Mouse (Mus musculus): Measurements from ENCODE around the gene Tmem120a. TPM values are rescaled to one million over a fixed set of nuclear protein-coding genes. Genes with fewer than 3 reads are reported as not detected.

The Tmem120a gene
- polyA plus RNA-seq, 1 experiment from 2014 or later: 80.1 TPM

DNA sequence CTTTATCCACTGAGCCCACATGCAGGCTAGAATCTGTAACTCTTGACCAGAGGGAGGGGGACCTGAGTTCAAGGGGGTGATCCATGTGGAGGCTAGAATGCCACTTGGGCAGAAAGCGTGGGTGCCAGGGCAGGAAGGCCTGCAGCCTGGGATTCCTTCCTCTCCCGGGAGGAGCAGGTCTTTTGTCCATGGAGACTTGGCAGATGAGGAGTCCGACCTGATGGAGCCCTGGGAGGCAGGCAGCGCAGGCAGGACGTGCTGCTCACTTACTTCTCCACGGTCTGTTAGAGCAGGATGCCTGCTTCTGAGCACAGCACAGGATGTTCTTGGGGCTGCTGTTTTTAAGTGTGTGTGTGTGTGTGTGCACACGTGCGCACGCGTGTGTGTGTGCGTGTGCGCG lies 37.2 kb downstream of the Tmem120a start:
- no peak overlapping the region for H3K9ac ChIP-seq (ENCODE audit: low read depth, low read length)
- TF ChIP-seq CTCF (IDR thresholded peaks at IDR 0.05; ENCODE audit: low read depth): no peak
- H3K27ac ChIP-seq: no peak overlapping the region
- DNase-seq (ENCODE audit: low spot score): no peak
- no peak overlapping the region for H3K4me2 ChIP-seq (ENCODE audit: low read length)
- 0 out of 2 replicates have a peak, but pooled peaks cover 8% of the 10 kb centered on the region for H3K36me3 ChIP-seq (ENCODE audit: insufficient read depth, low read length)
- no peak overlapping the region for H3K4me3 ChIP-seq (replicated peaks; ENCODE audit: low read depth, low read length)
- no peaks in the 10 kb centered on the region for H3K9me3 ChIP-seq (replicated peaks; ENCODE audit: low read length)
- H3K27me3 ChIP-seq (ENCODE audit: insufficient read depth, low read length): no peaks in the 10 kb centered on the region
- WGBS: 86% methylated on average over 13 of the region's 13 CpGs
- ATAC-seq (replicated peaks; ENCODE audit: low FRiP score, low read depth): no peak
- H3K4me1 ChIP-seq (replicated peaks; ENCODE audit: insufficient read depth, low read length): no peaks in the 10 kb centered on the region; the same call in 1 of the 2 replicates

DNA sequence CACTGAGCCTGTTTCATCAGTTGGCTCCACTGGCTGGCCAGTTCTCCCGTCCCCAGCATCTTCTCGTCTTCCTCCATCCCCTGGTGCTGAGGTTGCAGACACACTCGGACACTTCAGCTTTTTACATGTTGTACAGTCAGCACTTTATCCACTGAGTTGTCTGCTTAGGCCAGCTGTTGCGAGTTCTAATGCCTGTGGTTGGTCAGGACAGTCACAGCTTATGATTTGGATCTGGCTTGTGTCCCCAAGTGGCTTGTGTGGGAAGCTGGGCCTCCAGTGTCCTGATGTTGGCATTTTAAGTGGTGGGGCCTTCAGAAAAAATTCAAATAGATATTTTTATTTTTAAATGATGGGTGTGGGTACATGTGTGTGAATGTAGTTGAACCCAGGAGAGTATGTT lies 38.9 kb downstream of the Tmem120a start:
- 0 out of 2 replicates have a peak, but pooled peaks cover 8% of the 10 kb centered on the region for H3K36me3 ChIP-seq (ENCODE audit: insufficient read depth, low read length)
- H3K4me3 ChIP-seq (replicated peaks; ENCODE audit: low read depth, low read length): no peak overlapping the region
- no peak overlapping the region for H3K27ac ChIP-seq
- H3K9ac ChIP-seq (ENCODE audit: low read depth, low read length): no peak overlapping the region
- TF ChIP-seq CTCF (IDR thresholded peaks at IDR 0.05; ENCODE audit: low read depth): no peak
- DNase-seq (ENCODE audit: low spot score): no peak
- no peaks in the 10 kb centered on the region for H3K4me1 ChIP-seq (replicated peaks; ENCODE audit: insufficient read depth, low read length)
- no peaks in the 10 kb centered on the region for H3K27me3 ChIP-seq (ENCODE audit: insufficient read depth, low read length)
- 91% methylated on average over 4 of the region's 4 CpGs for WGBS
- H3K4me2 ChIP-seq (ENCODE audit: low read length): no peak overlapping the region
- no peaks in the 10 kb centered on the region for H3K9me3 ChIP-seq (replicated peaks; ENCODE audit: low read length)
- no peak for ATAC-seq (replicated peaks; ENCODE audit: low FRiP score, low read depth)

DNA sequence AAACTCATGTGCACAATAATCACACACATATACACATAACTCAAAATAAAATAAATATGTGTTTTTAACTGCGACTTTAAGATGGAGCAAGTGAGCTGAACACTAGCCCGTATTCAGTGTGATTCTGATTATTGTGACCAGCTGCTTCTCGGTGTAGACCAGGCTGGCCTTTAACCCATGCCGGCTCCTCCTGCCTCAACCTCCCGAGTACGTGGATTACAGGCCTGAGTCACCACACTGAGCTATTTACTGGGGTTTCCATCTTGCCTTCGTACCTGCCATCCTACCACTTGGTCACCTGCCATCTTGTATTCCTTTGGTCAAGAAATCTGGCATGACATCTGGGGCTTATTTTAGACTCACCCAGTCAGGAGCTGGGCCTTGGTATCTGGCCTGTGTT lies 40.8 kb downstream of the Tmem120a start:
- no peaks in the 10 kb centered on the region for H3K4me1 ChIP-seq (replicated peaks; ENCODE audit: insufficient read depth, low read length)

DNA sequence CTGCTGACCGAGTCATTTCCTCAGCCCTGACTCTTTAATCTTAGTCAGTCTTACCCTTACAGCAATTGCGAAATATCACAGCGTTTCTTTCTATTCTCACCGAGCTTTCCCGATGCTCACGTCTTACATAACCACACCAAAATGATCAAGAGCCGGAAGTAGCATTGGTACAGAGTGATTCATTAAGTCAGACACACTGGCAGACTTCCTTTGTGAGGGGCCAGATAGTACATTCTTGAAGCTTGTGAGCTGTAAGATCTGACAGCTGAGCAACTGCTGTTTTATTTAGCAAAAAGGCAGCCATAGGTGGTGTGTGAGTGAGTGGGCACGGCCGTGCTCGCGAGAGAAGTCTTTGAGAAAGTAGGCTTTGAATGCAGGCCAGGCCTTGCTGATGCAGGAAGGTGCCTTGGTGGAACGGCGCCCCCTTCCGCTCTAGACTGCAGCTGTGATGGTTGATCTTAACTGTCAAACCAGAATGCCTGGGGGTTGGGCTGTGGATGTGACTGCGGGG lies 41.5 kb downstream of the Tmem120a start:
- no peaks in the 10 kb centered on the region for H3K27me3 ChIP-seq (ENCODE audit: insufficient read depth, low read length)
- no peaks in the 10 kb centered on the region for H3K4me1 ChIP-seq (replicated peaks; ENCODE audit: insufficient read depth, low read length)
- no peak overlapping the region for H3K4me3 ChIP-seq (replicated peaks; ENCODE audit: low read depth, low read length)
- H3K36me3 ChIP-seq (ENCODE audit: insufficient read depth, low read length): 0 out of 2 replicates have a peak, but pooled peaks cover 8% of the 10 kb centered on the region
- H3K9me3 ChIP-seq (replicated peaks; ENCODE audit: low read length): no peaks in the 10 kb centered on the region
- H3K9ac ChIP-seq (ENCODE audit: low read depth, low read length): no peak overlapping the region
- TF ChIP-seq CTCF (IDR thresholded peaks at IDR 0.05; ENCODE audit: low read depth): peak; percentile 14; the same call in 1 of the 2 replicates
- ATAC-seq (replicated peaks; ENCODE audit: low FRiP score, low read depth) (no peak), DNase-seq (ENCODE audit: low spot score) (no peak)
- no peak overlapping the region for H3K27ac ChIP-seq
- WGBS: 73% methylated on average over 15 of the region's 15 CpGs
- no peak overlapping the region for H3K4me2 ChIP-seq (ENCODE audit: low read length)

More for the DNA sequence above, 40.8 kb downstream of the Tmem120a start:
- 91% methylated on average over 7 of the region's 7 CpGs for WGBS
- no peak for TF ChIP-seq CTCF (IDR thresholded peaks at IDR 0.05; ENCODE audit: low read depth)
- Histone ChIP-seq H3K4me2 (ENCODE audit: low read length) (no peak overlapping the region), H3K4me3 (replicated peaks; ENCODE audit: low read depth, low read length) (no peak overlapping the region), H3K27me3 (ENCODE audit: insufficient read depth, low read length) (no peaks in the 10 kb centered on the region), H3K9me3 (replicated peaks; ENCODE audit: low read length) (no peaks in the 10 kb centered on the region), H3K36me3 (ENCODE audit: insufficient read depth, low read length) (0 out of 2 replicates have a peak, but pooled peaks cover 8% of the 10 kb centered on the region), H3K27ac (no peak overlapping the region), H3K9ac (ENCODE audit: low read depth, low read length) (no peak overlapping the region)
- DNase-seq (ENCODE audit: low spot score): no peak
- no peak for ATAC-seq (replicated peaks; ENCODE audit: low FRiP score, low read depth)

DNA sequence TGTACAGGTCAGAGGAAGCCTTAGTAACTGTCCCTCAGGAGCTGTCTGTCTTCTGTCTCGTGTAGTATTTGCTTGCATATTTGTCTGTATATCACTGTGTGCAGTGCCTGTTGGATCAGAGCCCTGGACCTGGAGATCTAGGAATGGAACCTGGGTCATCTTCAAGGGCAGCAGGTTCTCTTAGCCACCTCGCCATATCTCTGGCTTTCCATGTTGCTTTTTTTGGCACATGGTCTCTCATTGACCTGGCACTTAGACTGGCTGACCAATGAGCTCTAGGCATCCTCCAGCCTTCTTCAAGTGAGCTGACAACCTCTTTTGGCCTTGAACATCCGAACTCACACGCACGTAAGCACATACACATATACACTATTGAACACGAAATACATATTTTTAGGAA lies 42.1 kb downstream of the Tmem120a start:
- no peak for TF ChIP-seq CTCF (IDR thresholded peaks at IDR 0.05; ENCODE audit: low read depth)
- no peak for ATAC-seq (replicated peaks; ENCODE audit: low FRiP score, low read depth)
- Histone ChIP-seq H3K36me3 (ENCODE audit: insufficient read depth, low read length) (0 out of 2 replicates have a peak, but pooled peaks cover 6% of the 10 kb centered on the region), H3K4me2 (ENCODE audit: low read length) (no peak overlapping the region), H3K9me3 (replicated peaks; ENCODE audit: low read length) (no peaks in the 10 kb centered on the region), H3K27me3 (ENCODE audit: insufficient read depth, low read length) (no peaks in the 10 kb centered on the region), H3K4me3 (replicated peaks; ENCODE audit: low read depth, low read length) (no peak overlapping the region), H3K4me1 (replicated peaks; ENCODE audit: insufficient read depth, low read length) (no peaks in the 10 kb centered on the region), H3K9ac (ENCODE audit: low read depth, low read length) (no peak overlapping the region), H3K27ac (no peak overlapping the region)
- no peak for DNase-seq (ENCODE audit: low spot score)
- 90% methylated on average over 6 of the region's 6 CpGs for WGBS

DNA sequence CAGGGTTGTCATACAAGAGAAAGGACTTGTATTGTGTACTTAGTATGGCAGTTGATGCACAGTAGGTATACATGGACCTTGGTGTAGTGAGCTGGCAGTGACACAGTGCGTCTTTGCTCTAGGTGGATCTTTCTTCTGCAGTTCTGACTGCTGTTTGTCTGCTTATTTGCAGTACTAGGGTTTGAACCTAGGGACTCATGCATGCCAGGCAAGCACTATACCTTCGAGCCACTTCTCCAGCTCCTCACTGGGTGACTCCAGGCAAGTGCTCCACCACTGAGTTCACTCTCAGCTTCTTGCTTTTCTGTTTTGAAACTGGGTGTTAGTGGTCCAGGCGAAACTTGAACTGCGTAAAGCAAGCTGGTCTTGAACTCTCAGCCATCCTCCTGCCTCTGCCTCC lies 42.6 kb downstream of the Tmem120a start:
- H3K4me1 ChIP-seq (replicated peaks; ENCODE audit: insufficient read depth, low read length): no peaks in the 10 kb centered on the region
- H3K36me3 ChIP-seq (ENCODE audit: insufficient read depth, low read length): no peaks in the 10 kb centered on the region
- TF ChIP-seq CTCF (IDR thresholded peaks at IDR 0.05; ENCODE audit: low read depth): no peak
- 98% methylated on average over 4 of the region's 4 CpGs for WGBS
- no peak for DNase-seq (ENCODE audit: low spot score)
- H3K9me3 ChIP-seq (replicated peaks; ENCODE audit: low read length): no peaks in the 10 kb centered on the region
- H3K9ac ChIP-seq (ENCODE audit: low read depth, low read length): no peak overlapping the region
- ATAC-seq (replicated peaks; ENCODE audit: low FRiP score, low read depth): no peak
- H3K27me3 ChIP-seq (ENCODE audit: insufficient read depth, low read length): no peaks in the 10 kb centered on the region
- no peak overlapping the region for H3K4me3 ChIP-seq (replicated peaks; ENCODE audit: low read depth, low read length)
- H3K4me2 ChIP-seq (ENCODE audit: low read length): no peak overlapping the region
- no peak overlapping the region for H3K27ac ChIP-seq

DNA sequence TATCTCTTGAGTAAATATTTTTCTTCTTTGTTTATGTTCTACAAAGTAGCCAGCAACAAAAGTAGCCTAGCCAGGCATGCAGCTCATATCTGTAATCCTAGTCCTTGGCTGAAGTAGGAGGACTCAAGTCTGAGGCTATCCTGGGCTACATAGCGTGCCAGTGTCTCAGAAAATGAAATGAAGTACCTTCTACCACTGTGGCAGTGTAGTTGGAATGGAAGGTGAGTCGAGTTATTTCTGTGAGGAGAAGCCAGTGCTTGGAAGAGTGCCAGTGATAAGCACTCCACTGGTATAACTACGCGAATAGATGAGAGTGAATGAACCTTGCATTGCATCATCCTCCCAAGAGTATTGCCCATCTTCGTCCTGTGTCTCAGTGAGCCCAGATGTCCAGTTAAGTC lies 46.5 kb downstream of the Tmem120a start:
- H3K4me2 ChIP-seq (ENCODE audit: low read length): no peak overlapping the region
- H3K27me3 ChIP-seq (ENCODE audit: insufficient read depth, low read length): no peaks in the 10 kb centered on the region
- no peak overlapping the region for H3K4me3 ChIP-seq (replicated peaks; ENCODE audit: low read depth, low read length)
- no peak overlapping the region for H3K27ac ChIP-seq
- no peak overlapping the region for H3K9ac ChIP-seq (ENCODE audit: low read depth, low read length)
- no peaks in the 10 kb centered on the region for H3K9me3 ChIP-seq (replicated peaks; ENCODE audit: low read length)
- no peak for DNase-seq (ENCODE audit: low spot score)
- ATAC-seq (replicated peaks; ENCODE audit: low FRiP score, low read depth): no peak
- WGBS: 81% methylated on average over 5 of the region's 5 CpGs
- H3K36me3 ChIP-seq (ENCODE audit: insufficient read depth, low read length): no peaks in the 10 kb centered on the region
- H3K4me1 ChIP-seq (replicated peaks; ENCODE audit: insufficient read depth, low read length): no peaks in the 10 kb centered on the region
- no peak for TF ChIP-seq CTCF (IDR thresholded peaks at IDR 0.05; ENCODE audit: low read depth)

Measured in kidney, postnatal 0 days (tissue).